ENCODE assay signal across 18 mouse cellular contexts in the genomic region with DNA sequence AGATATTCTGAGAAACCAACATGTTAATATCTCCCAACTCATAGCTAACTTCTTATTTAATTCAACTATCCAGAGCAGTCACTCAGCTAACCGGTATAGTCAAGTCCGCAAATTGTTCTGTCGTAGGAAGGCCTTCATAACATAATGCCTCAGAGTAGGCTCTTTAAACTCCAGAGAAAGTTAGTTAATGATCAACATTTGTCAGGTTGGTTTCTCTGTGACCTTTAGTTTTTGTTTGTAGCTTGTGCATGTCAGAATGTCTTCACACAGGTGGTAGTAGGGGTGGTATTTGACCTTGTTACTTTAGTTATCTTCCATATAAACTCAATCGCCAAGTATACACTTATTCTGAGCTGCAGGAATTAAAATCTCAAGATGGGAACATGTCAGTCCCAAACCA.
"Had no signal": no experiment of that assay in that cellular context is flagged by ENCODE, and none has a peak within 500 bp of the region (broad histone marks: within the 10 kb centered on the region; RNA-seq: fewer than 3 reads in every experiment).

No protein-coding gene starts in this region.

- ATAC-seq: lung, postnatal 0 days; midbrain, embryonic 13.5 days; midbrain, embryonic 15.5 days had no signal

- DNase-seq: lung, adult 2 months; lung, postnatal 14 days; lung, postnatal 36 days; right cerebral cortex, postnatal 14 days; thymus, adult 2 months; thymus, postnatal 25 days; thymus, postnatal 4 days had no signal

- H3K9ac ChIP-seq: liver, embryonic 15.5 days; lung, embryonic 15.5 days; midbrain, embryonic 13.5 days; midbrain, embryonic 15.5 days; neural tube, embryonic 12.5 days; stomach, embryonic 15.5 days had no signal

- H3K4me2 ChIP-seq: liver, embryonic 15.5 days; lung, embryonic 15.5 days; midbrain, embryonic 11.5 days; midbrain, embryonic 13.5 days; midbrain, embryonic 15.5 days; neural tube, embryonic 12.5 days; stomach, embryonic 15.5 days had no signal

- H3K4me3 ChIP-seq: liver, embryonic 15.5 days; lung, embryonic 15.5 days; megakaryocyte, embryonic 14.5 days; midbrain, embryonic 13.5 days; midbrain, embryonic 15.5 days; neural tube, embryonic 12.5 days; stomach, embryonic 15.5 days had no signal

- H3K27ac ChIP-seq: liver, embryonic 15.5 days; lung, embryonic 15.5 days; macrophage; midbrain, embryonic 13.5 days; midbrain, embryonic 15.5 days; neural tube, embryonic 12.5 days; stomach, embryonic 15.5 days; stomach, postnatal 0 days had no signal

- H3K27me3 ChIP-seq: liver, embryonic 15.5 days; lung, embryonic 15.5 days; megakaryocyte, embryonic 14.5 days; midbrain, embryonic 13.5 days; midbrain, embryonic 15.5 days; neural tube, embryonic 12.5 days; stomach, embryonic 15.5 days had no signal

- H3K9me3 ChIP-seq: liver, embryonic 15.5 days; lung, embryonic 15.5 days; megakaryocyte, embryonic 14.5 days; midbrain, embryonic 13.5 days; midbrain, embryonic 15.5 days; neural tube, embryonic 12.5 days; stomach, embryonic 15.5 days had no signal

- H3K4me1 ChIP-seq: liver, embryonic 15.5 days; lung, embryonic 15.5 days; megakaryocyte, embryonic 14.5 days; midbrain, embryonic 13.5 days; midbrain, embryonic 15.5 days; neural tube, embryonic 12.5 days; stomach, embryonic 15.5 days had no signal

- H3K36me3 ChIP-seq: liver, embryonic 15.5 days; lung, embryonic 15.5 days; midbrain, embryonic 13.5 days; midbrain, embryonic 15.5 days; neural tube, embryonic 12.5 days; stomach, embryonic 15.5 days had no signal
